14 mouse cellular contexts compared by ENCODE assay signal in genomic region chr1:175039567-175039966, GRCm38 (mm10).
DNase-seq lines count a peak whose midpoint lies in the region; ATAC-seq and TF ChIP-seq lines count a peak whose summit lies in the region.
"Had no signal": no experiment of that assay in that cellular context is flagged by ENCODE, and none has a peak within 500 bp of the region (broad histone marks: within the 10 kb centered on the region; RNA-seq: fewer than 3 reads in every experiment).

No protein-coding gene starts in this region.

- ATAC-seq in midbrain, embryonic 11.5 days (ENCODE audit: low FRiP score), result peak; percentile 91
- ATAC-seq in midbrain, postnatal 0 days (ENCODE audit: low FRiP score), result no peak; the same call in 1 of the 2 replicates
- no peak for ATAC-seq in embryonic facial prominence, embryonic 13.5 days (ENCODE audit: insufficient number of reproducible peaks, insufficient read depth, low FRiP score, low TSS enrichment, low read depth)
- ATAC-seq in forebrain, embryonic 14.5 days, result peak; percentile 54
- peak; percentile 89 for ATAC-seq in midbrain, embryonic 13.5 days
- ATAC-seq in activated CD4-positive, CD25-positive, alpha-beta regulatory T cell, adult 4 months, result no peak

- H3K4me2 ChIP-seq in midbrain, embryonic 11.5 days, result no peak overlapping the region
- no peak overlapping the region for H3K4me2 ChIP-seq in midbrain, postnatal 0 days (ENCODE audit: low read depth, low read length, poor library complexity, severe bottlenecking)
- H3K4me2 ChIP-seq in embryonic facial prominence, embryonic 13.5 days, result 0 out of 2 replicates have a peak overlapping the region, but pooled peaks have one; percentile 14
- H3K4me2 ChIP-seq in forebrain, embryonic 14.5 days (ENCODE audit: low read length), result no peak overlapping the region
- no peak overlapping the region for H3K4me2 ChIP-seq in midbrain, embryonic 13.5 days (replicated peaks)
- H3K4me2 ChIP-seq: liver, embryonic 11.5 days had no signal

- no peaks in the 10 kb centered on the region for H3K27me3 ChIP-seq in midbrain, embryonic 11.5 days (ENCODE audit: control insufficient read depth, insufficient read depth, low read length)
- H3K27me3 ChIP-seq in midbrain, postnatal 0 days (ENCODE audit: insufficient read depth, low read length), result no peaks in the 10 kb centered on the region
- no peaks in the 10 kb centered on the region for H3K27me3 ChIP-seq in embryonic facial prominence, embryonic 13.5 days
- H3K27me3 ChIP-seq in forebrain, embryonic 14.5 days (replicated peaks; ENCODE audit: control insufficient read depth, insufficient read depth, low read length), result no peaks in the 10 kb centered on the region
- no peaks in the 10 kb centered on the region for H3K27me3 ChIP-seq in midbrain, embryonic 13.5 days

- H3K4me3 ChIP-seq in midbrain, embryonic 11.5 days (ENCODE audit: low read depth, low read length), result no peak overlapping the region
- no peak overlapping the region for H3K4me3 ChIP-seq in midbrain, postnatal 0 days (ENCODE audit: low read depth, low read length)
- no peak overlapping the region for H3K4me3 ChIP-seq in embryonic facial prominence, embryonic 13.5 days
- H3K4me3 ChIP-seq in forebrain, embryonic 14.5 days (ENCODE audit: low read depth, low read length), result no peak overlapping the region
- no peak overlapping the region for H3K4me3 ChIP-seq in midbrain, embryonic 13.5 days (replicated peaks)
- H3K4me3 ChIP-seq: erythroblast, embryonic 14.5 days had no signal

- DNase-seq in midbrain, embryonic 11.5 days (ENCODE audit: low spot score, missing footprints), result peak; percentile 86
- DNase-seq in midbrain, postnatal 0 days (ENCODE audit: low spot score), result no peak
- peak; percentile 10 for DNase-seq in forebrain, embryonic 14.5 days (ENCODE audit: low spot score)
- DNase-seq in thymus, postnatal 14 days, result no peak
- no peak for DNase-seq in right cerebral cortex, adult 2 months (ENCODE audit: low spot score in 2 of 2)
- DNase-seq: cerebellum, adult 11 months; kidney, adult 11 months; kidney, postnatal 14 days; thymus, postnatal 36 days had no signal

- H3K9me3 ChIP-seq in midbrain, embryonic 11.5 days (ENCODE audit: control insufficient read depth, low read length), result no peaks in the 10 kb centered on the region
- no peaks in the 10 kb centered on the region for H3K9me3 ChIP-seq in midbrain, postnatal 0 days (ENCODE audit: low read length)
- H3K9me3 ChIP-seq in embryonic facial prominence, embryonic 13.5 days, result no peaks in the 10 kb centered on the region
- H3K9me3 ChIP-seq in forebrain, embryonic 14.5 days (replicated peaks; ENCODE audit: control insufficient read depth, low read length), result no peaks in the 10 kb centered on the region
- H3K9me3 ChIP-seq in midbrain, embryonic 13.5 days, result 0 out of 2 replicates have a peak, but pooled peaks cover 2% of the 10 kb centered on the region

- peak overlapping the region; percentile 40; the same call in 1 of the 2 replicates for H3K27ac ChIP-seq in midbrain, embryonic 11.5 days (ENCODE audit: low read depth, low read length)
- H3K27ac ChIP-seq in midbrain, postnatal 0 days (ENCODE audit: low read depth, low read length), result no peak overlapping the region; the same call in 1 of the 2 replicates
- H3K27ac ChIP-seq in embryonic facial prominence, embryonic 13.5 days, result peak overlapping the region; percentile 72
- H3K27ac ChIP-seq in forebrain, embryonic 14.5 days (ENCODE audit: low read depth, low read length), result no peak overlapping the region
- H3K27ac ChIP-seq in midbrain, embryonic 13.5 days, result no peak overlapping the region

- TF ChIP-seq CTCF in midbrain, postnatal 0 days (IDR thresholded peaks at IDR 0.05), result no peak

- WGBS in midbrain, embryonic 11.5 days, result 15% methylated on average over 6 of the region's 6 CpGs
- 19% methylated on average over 6 of the region's 6 CpGs for WGBS in midbrain, postnatal 0 days
- WGBS in embryonic facial prominence, embryonic 13.5 days, result 26% methylated on average over 6 of the region's 6 CpGs
- WGBS in forebrain, embryonic 14.5 days, result 12% methylated on average over 6 of the region's 6 CpGs
- WGBS in midbrain, embryonic 13.5 days, result 14% methylated on average over 6 of the region's 6 CpGs

- 0 out of 2 replicates have a peak, but pooled peaks cover 3% of the 10 kb centered on the region for H3K4me1 ChIP-seq in midbrain, embryonic 11.5 days (ENCODE audit: control insufficient read depth, insufficient read depth, low read length)
- no peaks in the 10 kb centered on the region for H3K4me1 ChIP-seq in midbrain, postnatal 0 days (ENCODE audit: insufficient read depth, low read length)
- H3K4me1 ChIP-seq in embryonic facial prominence, embryonic 13.5 days, result peaks cover 7% of the 10 kb centered on the region
- no peaks in the 10 kb centered on the region for H3K4me1 ChIP-seq in forebrain, embryonic 14.5 days (ENCODE audit: control insufficient read depth, insufficient read depth, low read length)
- H3K4me1 ChIP-seq in midbrain, embryonic 13.5 days (replicated peaks), result no peaks in the 10 kb centered on the region

- H3K9ac ChIP-seq in midbrain, embryonic 11.5 days (ENCODE audit: low read length), result peak overlapping the region; percentile 38; the same call in 1 of the 2 replicates
- H3K9ac ChIP-seq in midbrain, postnatal 0 days (replicated peaks; ENCODE audit: low read length, poor library complexity, severe bottlenecking), result no peak overlapping the region
- H3K9ac ChIP-seq in embryonic facial prominence, embryonic 13.5 days, result no peak overlapping the region
- H3K9ac ChIP-seq in forebrain, embryonic 14.5 days (ENCODE audit: low read length), result no peak overlapping the region
- H3K9ac ChIP-seq in midbrain, embryonic 13.5 days (replicated peaks), result no peak overlapping the region

- no peaks in the 10 kb centered on the region for H3K36me3 ChIP-seq in midbrain, embryonic 11.5 days (ENCODE audit: control insufficient read depth, insufficient read depth, low read length)
- no peaks in the 10 kb centered on the region for H3K36me3 ChIP-seq in midbrain, postnatal 0 days (ENCODE audit: insufficient read depth, low read length)
- no peaks in the 10 kb centered on the region for H3K36me3 ChIP-seq in embryonic facial prominence, embryonic 13.5 days
- H3K36me3 ChIP-seq in forebrain, embryonic 14.5 days (ENCODE audit: control insufficient read depth, insufficient read depth, low read length), result no peaks in the 10 kb centered on the region
- no peaks in the 10 kb centered on the region for H3K36me3 ChIP-seq in midbrain, embryonic 13.5 days

Comparison
In these comparisons a context has a peak if more than half of its experiments do, and no peak if none do; other contexts are left out.
1. ATAC-seq: peak in midbrain, embryonic 11.5 days (single experiment), forebrain, embryonic 14.5 days (single experiment) and midbrain, embryonic 13.5 days (single experiment); none in midbrain, postnatal 0 days (single experiment), embryonic facial prominence, embryonic 13.5 days (single experiment) and activated CD4-positive, CD25-positive, alpha-beta regulatory T cell, adult 4 months (single experiment).
2. DNase-seq: peak in midbrain, embryonic 11.5 days (single experiment) and forebrain, embryonic 14.5 days (single experiment); none in midbrain, postnatal 0 days (single experiment), thymus, postnatal 14 days (single experiment) and right cerebral cortex, adult 2 months (0 of 2).
3. H3K27ac ChIP-seq: peak in midbrain, embryonic 11.5 days (single experiment) and embryonic facial prominence, embryonic 13.5 days (single experiment); none in midbrain, postnatal 0 days (single experiment), forebrain, embryonic 14.5 days (single experiment) and midbrain, embryonic 13.5 days (single experiment).